Mouse (Mus musculus) neutrophil, adult 5-6 weeks (primary cell): ENCODE data around the gene Gdpd1. TPM values are rescaled to one million over a fixed set of nuclear protein-coding genes. Genes with fewer than 3 reads are reported as not detected.
A peak's percentile ranks its signal among the peaks of the same experiment; 100 is the strongest.
"Not testable (repeated sequence)": the region's sequence is repeated elsewhere in the genome, so short reads cannot be mapped to it uniquely, and the experiment has no call there.

Experiments
- ATAC-seq: fragments of 151-379, 151-347 bp; 2 replicates; pipeline ENCODE4 v1.8.0; 2017; ENCODE audit warnings: mild to moderate bottlenecking, moderate TSS enrichment; ENCODE audit not compliant: insufficient number of reproducible peaks, poor library complexity, low FRiP score, severe bottlenecking; ENCODE audit errors: extremely low read depth
- total RNA-seq: library from RNA; stranded (forward); fragments of 200-1000 nt; gene quantifications from 2 replicates; pipeline ENCODE4 v1.2.3, GENCODE M21; 2017

Gdpd1 gene
- total RNA-seq, 1 experiment from 2014 or later, result not detected

- no peak for ATAC-seq
Observed at GRCm38 (mm10) chr11:87036180-87036579, 37.7 kb downstream of the Gdpd1 start.

DNA sequence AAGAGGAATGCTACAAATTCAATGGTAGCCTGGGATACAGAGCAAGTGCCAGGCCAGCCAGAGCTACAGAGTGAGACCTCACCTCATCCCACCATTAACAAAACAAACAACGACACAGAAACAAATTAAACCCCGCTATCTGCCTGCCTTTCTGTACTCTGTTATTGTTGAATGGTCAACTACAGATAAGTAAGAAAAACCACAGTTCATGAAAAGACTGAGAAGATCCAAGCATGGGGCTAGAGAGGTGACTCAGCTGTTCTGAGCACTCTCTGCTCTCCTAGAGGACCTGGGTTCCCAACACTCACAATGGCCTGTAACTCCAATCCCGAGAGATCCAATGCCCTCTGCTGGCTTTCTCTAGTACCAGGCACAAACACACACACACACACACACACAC, 45.6 kb downstream of the Gdpd1 start:
- ATAC-seq, result no peak

DNA sequence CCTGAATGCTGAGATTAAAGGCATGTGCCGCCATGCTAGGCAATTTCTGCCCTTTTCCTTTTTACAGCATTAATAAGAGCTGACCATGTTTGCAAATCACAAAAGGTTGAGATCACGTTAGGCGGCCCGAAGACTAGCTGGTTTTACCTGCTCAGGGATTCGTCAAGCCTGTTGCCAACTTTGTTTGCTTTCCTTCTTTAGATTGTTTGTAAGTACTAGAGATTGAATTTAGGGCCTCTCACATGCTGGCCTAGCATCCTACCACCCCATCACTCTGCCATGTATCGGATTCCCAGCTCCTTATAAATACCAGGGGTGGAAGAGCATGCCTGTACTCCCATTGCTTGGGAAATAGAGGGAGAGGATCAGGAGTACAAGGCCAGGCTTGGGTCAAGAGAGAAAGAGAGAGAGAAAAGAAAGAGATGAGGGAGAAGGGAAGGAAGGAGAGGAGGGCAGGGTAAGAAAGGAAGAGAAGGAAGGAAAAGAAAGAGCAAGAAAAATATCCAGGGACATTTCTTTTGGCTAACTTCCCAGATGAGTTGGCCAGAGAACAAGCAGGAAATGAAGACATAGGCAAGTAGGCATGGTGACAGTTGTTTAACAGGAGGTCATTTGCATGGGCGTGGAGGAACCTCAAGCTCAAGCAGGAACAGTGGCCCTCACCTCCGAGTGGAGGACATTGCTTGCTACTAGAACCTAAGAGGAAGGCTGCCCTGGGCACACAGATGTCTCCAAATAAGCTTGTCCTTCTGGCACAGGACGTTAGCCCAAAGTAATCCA, 47.6 kb downstream of the Gdpd1 start:
- no peak for ATAC-seq

DNA sequence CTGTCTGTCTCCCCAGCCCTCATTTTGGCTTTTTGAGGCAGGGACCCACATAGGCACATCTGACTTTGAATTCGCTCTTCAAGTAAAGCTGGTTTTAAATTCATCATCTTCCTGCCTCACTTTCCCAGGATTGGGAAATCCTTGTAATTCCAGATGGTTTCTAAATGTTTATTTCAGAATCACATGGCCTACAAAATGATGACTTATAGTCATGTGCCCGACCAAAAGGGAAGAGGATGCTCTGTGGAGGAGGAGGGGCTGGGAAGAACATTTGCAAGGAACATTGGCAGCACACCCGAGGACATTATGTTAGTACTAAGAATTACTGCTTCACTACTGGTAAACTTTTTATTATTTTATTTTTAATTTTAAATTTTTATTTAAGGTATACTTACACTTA, 48.5 kb downstream of the Gdpd1 start:
- ATAC-seq, result no peak

GRCm38 (mm10) chr11:87023240-87023639, 50.6 kb downstream of the Gdpd1 start:
- not testable (repeated sequence) for ATAC-seq

DNA sequence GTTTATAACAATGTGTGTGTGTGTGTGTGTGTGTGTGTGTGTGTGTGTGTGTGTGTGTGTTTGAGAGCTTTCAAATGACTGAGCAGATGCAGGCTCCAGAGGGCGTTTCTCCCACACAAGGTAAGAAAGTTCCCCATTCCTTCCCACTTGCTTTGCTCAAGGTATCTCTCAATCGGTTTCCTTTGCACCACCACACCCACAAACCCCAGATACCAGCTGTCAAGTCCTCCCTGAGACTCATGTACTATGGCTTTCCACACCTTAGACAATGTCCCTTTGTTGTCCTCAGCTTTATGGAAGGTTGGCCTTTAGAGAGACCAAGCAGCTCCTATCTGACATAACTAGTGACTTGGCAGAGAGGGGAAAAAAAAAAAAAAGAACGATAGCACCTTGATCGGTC, 51.1 kb downstream of the Gdpd1 start:
- ATAC-seq, result no peak

- no peak for ATAC-seq
Observed at GRCm38 (mm10) chr11:87021551-87021950, 52.3 kb downstream of the Gdpd1 start.

GRCm38 (mm10) chr11:87020449-87020848, 53.4 kb downstream of the Gdpd1 start:
- ATAC-seq, result no peak

DNA sequence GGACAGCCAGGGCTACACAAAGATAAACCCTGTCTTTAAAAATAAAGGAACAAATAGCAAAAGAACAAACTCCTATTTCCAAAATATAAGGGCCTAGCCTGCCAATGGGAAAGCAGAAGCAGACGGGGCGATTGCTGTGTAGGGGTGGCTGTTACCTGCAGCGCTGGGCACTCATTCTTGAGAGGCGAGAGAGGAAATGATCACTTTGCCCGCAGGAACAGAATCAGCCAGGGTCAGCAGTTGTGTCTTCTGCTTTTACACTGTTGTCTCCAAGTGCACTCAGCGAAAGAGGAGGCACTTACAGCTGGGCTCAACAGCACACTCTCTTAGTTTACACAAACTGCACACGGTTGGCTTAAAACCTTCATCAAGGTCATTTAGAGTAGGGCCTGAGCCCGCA, 54.4 kb downstream of the Gdpd1 start:
- no peak for ATAC-seq

DNA sequence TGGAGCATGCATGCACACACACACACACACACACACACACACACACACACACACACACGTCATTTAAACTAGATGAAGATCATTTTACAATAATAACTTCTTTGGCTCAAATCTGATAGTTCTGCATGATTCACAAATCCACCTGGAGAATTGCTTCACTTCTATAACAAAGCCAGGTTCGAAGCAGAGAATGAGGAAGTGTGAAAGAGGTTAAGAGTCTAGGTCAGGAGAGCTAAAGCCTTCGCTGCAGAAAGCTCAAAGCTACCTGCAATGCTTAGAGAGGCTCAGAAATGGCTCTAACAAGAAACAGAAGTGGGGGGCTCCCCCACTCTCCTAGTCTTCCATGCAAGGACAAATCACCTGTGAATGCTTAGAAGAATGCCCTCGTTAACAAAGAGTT, 55.8 kb downstream of the Gdpd1 start:
- no peak for ATAC-seq

DNA sequence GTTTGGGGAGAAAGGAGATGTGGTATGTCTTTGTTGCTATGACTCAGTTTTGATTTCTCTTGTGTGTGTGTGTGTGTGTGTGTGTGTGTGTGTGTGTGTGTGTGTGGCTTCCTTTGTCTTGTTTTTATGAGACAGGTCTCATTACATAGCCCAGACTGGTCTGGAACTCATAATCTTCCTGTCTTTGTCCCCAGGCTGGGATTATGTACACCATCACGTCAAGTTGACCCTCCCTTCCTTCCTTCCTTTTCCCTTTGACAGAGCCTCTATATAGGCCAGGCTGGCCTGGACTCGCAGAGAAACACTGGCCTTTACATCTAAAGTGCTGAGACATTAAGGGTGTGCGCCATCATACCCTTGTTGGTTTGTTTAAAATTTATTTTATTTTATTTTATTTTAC, 58.2 kb downstream of the Gdpd1 start:
- no peak for ATAC-seq

DNA sequence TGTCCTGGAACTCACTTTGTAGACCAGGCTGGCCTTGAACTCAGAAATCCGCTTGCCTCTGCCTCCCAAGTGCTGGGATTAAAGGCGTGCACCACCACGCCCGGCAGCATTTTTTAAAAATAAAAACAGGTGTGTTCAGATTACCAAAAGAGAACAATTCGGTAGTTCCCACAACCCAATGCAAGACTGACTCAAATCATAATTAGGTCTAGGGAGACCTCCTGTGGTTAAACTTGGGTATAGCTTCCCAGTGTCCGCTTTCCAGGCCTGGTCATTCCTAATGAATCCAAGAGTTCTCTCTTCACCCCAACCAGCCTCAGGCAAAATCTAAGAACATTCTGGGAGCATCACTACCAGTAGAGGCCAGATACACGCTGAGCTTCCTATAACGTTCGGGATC, 63.4 kb downstream of the Gdpd1 start:
- ATAC-seq, result peak; percentile 56

- no peak for ATAC-seq
Observed at GRCm38 (mm10) chr11:87007371-87007770, 66.5 kb downstream of the Gdpd1 start.

DNA sequence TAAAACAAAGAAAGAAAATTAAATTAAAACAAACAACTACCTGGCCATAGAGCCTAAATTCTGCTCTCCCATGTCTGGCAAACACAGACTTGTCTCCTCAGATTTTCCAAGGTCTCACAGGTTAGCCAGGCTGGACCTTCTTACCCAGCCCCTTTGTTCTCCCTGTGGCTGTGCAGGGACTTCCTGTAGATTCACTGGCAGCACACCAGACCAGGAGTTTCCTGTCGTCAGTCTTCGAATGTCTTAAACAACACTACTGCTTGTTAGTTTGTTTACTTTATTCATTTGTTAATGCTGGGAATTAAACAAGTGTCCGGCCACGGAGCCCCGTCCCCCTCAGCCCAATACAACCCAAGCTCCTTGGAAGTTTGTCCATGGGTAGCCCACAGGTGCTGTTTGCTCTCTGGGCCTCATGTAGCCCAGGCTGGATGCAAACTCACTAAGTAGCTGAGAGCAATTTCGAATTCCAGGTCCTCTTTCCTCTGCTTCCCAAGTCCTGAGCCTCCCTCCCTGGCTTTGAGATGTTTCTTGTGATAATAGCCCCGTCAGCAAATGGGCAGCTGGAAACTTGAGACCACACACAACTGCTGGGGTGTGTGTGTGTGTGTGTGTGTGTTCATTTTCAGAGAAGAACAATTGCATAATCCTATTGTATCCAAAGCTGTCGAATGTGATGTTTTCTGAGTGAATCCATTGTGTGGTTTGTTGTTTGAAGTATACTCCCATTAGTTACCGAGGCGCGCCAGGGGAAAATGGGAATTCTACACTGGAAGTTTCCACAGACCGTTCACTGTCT, 68.7 kb downstream of the Gdpd1 start:
- ATAC-seq, result no peak

GRCm38 (mm10) chr11:87002078-87002829, 71.6 kb downstream of the Gdpd1 start:
- ATAC-seq, result no peak

GRCm38 (mm10) chr11:87001217-87001616, 72.6 kb downstream of the Gdpd1 start:
- no peak for ATAC-seq

- no peak for ATAC-seq
Observed at GRCm38 (mm10) chr11:86996266-86996665, 77.6 kb downstream of the Gdpd1 start.

DNA sequence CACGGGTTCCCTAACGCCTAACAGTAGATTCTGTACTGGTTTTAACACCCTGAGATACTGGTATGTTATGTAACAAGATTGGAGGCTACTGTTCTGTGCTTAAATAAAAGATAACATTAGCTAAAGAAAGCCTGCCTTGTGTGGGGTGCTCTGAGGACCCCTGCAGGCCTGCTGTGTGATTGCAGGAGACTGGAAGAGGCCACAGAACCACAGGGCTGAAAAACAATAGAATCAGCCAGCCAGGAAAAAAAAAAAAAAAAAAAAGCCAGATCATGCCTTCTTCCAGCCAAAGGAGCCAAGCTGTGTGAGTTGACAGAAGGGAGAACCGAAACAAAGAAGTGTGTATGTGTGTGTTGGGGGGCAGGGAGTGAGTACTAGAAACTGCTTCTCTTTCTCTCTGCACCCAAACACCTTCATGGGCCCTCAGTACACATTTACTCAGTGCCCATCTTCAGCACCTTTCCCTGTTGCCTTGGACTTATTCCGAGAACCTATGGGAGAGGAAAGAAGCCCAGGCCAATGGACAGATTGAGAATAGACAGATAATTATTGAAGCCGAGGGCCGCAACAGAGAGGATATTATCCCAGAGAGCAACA, 78.1 kb downstream of the Gdpd1 start:
- ATAC-seq, result peak; percentile 58
